In genomic region chr2:102201198-102201948, GRCm38 (mm10) we compare ENCODE assay signal across 7 mouse cellular contexts. TPM values are rescaled to one million over a fixed set of nuclear protein-coding genes. Genes with fewer than 3 reads are reported as not detected.
DNase-seq lines count a peak whose midpoint lies in the region.

No protein-coding gene starts in this region.

- intact Hi-C loops in gastrocnemius, postnatal 36 days (cut with DNase I): no loop called here

- peak; percentile 50 for DNase-seq in layer of hippocampus, adult 9-11 months
- no peak for DNase-seq in layer of hippocampus, postnatal 10 days (ENCODE audit: low spot score in 2 of 2)
- DNase-seq in brain, adult 2 months (ENCODE audit: low read depth, low spot score): peak; percentile 69
- peak; percentile 37 to 51 for DNase-seq in gastrocnemius, postnatal 36 days
- peak; percentile 79 for DNase-seq in lung, postnatal 36 days
- DNase-seq in T-cell, adult 2 months (ENCODE audit: low spot score): no peak
- DNase-seq in c-Kit-positive CD71-positive TER-119-positive erythroid progenitor cells, embryonic 14.5 days (ENCODE audit: low spot score): no peak

RNA-seq across cellular contexts. Expression of gene Ldlrad3, which starts 15.2 kb away (rescaled TPM):
- 10 to 100 TPM; 15.4 to 15.5 TPM for total RNA-seq in layer of hippocampus, postnatal 10 days (2021)
- 1 to 10 TPM; 4.1 to 5.4 TPM for total RNA-seq in gastrocnemius, postnatal 36 days (2021)

Comparison
In these comparisons a context has a peak if more than half of its experiments do, and no peak if none do; other contexts are left out.
1. DNase-seq: peak in layer of hippocampus, adult 9-11 months (single experiment), brain, adult 2 months (single experiment), gastrocnemius, postnatal 36 days (2 of 2) and lung, postnatal 36 days (single experiment); none in layer of hippocampus, postnatal 10 days (0 of 2), T-cell, adult 2 months (single experiment) and c-Kit-positive CD71-positive TER-119-positive erythroid progenitor cells, embryonic 14.5 days (single experiment).